Mouse (Mus musculus): ENCODE measurements around the gene Ddah1.

DNA sequence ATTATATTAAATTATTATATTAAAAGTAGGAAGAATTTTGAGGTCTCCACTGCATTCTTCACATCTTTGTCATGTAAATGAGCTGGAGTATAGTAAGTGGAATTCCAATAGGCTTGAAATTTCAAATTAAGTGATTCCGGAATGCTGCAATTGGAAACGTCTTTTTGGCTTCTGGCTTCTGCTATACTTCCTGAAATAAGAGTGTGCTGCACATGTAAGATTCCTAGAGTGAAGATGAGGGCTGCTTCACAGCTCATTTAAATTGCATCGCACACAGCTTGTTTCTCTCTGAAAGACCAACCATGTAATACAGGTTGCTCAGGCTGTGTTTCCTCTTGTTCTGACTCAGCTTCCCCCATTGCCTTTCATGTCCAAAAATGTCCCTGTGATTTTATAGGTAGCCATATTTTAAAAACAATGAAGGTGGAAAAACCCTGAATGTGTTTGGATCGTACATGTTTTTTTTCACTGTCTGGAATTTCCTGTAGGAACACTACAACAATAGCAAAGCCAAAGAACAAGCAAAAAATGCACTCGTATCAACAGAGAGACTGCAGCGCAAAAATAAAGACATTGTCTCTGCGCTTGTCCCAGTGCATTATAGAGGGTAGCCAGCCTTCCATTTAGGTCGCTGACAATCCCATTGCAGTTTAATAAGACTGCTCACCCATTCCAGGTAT is 105.7 kb downstream of the Ddah1 start:
- TF ChIP-seq CTCF (IDR thresholded peaks at IDR 0.05; ENCODE audit: borderline replicate concordance, extremely low read depth, insufficient read depth, insufficient read length) (no peak), POLR2A (IDR thresholded peaks at IDR 0.05; ENCODE audit: borderline replicate concordance, extremely low read depth, insufficient read depth, insufficient read length, poor library complexity, severe bottlenecking) (no peak)

Measured in brain, embryonic 14.5 days (tissue).